In genomic region chr3:96551203-96551602, GRCm38 (mm10) we compare ENCODE assay signal across 8 mouse cellular contexts. TPM values are rescaled to one million over a fixed set of nuclear protein-coding genes. Genes with fewer than 3 reads are reported as not detected.
A peak's percentile ranks its signal among the peaks of the same experiment; 100 is the strongest.
DNase-seq lines count a peak whose midpoint lies in the region; ATAC-seq and TF ChIP-seq lines count a peak whose summit lies in the region.

No protein-coding gene starts in this region.

- in situ Hi-C loops in ES-E14 (cut with MboI; ENCODE audit: low sequenced_read_pairs in 2 of 2, unreplicated experiment in 2 of 2), result no loop called here

- TF ChIP-seq POLR2A in limb, embryonic 14.5 days (IDR thresholded peaks at IDR 0.05; ENCODE audit: borderline replicate concordance, extremely low read depth, insufficient read depth, insufficient read length), result no peak

- H3K4me2 ChIP-seq in heart, embryonic 15.5 days, result no peak overlapping the region
- no peak overlapping the region for H3K4me2 ChIP-seq in limb, embryonic 14.5 days (replicated peaks; ENCODE audit: low read depth, low read length, severe bottlenecking)

- WGBS in heart, embryonic 15.5 days, result 15% methylated on average over 8 of the region's 8 CpGs
- WGBS in limb, embryonic 14.5 days, result 18% methylated on average over 8 of the region's 8 CpGs

- H3K4me1 ChIP-seq in ES-E14 (ENCODE audit: control insufficient read depth in 2 of 2, insufficient read depth in 2 of 2, low read length in 2 of 2, poor library complexity in 1 of 2), result peaks cover 2 to 13% of the 10 kb centered on the region in 2 experiments
- H3K4me1 ChIP-seq in heart, embryonic 15.5 days (replicated peaks), result peaks cover 55% of the 10 kb centered on the region
- H3K4me1 ChIP-seq in limb, embryonic 14.5 days (ENCODE audit: control insufficient read depth, insufficient read depth, low read length), result peaks cover 11% of the 10 kb centered on the region

- H3K4me3 ChIP-seq in layer of hippocampus, adult 2 months, result no peak overlapping the region
- H3K4me3 ChIP-seq in ES-E14 (ENCODE audit: insufficient read depth in 1 of 2, low read depth in 1 of 2, low read length in 2 of 2, poor library complexity in 1 of 2, severe bottlenecking in 1 of 2), result no peak overlapping the region
- H3K4me3 ChIP-seq in heart, embryonic 15.5 days, result no peak overlapping the region
- no peak overlapping the region for H3K4me3 ChIP-seq in limb, embryonic 14.5 days (replicated peaks; ENCODE audit: low read length)

- no peaks in the 10 kb centered on the region for H3K36me3 ChIP-seq in ES-E14 (ENCODE audit: control insufficient read depth, insufficient read depth, low read length, poor library complexity, severe bottlenecking)
- H3K36me3 ChIP-seq in heart, embryonic 15.5 days, result no peaks in the 10 kb centered on the region
- no peaks in the 10 kb centered on the region for H3K36me3 ChIP-seq in limb, embryonic 14.5 days (ENCODE audit: control insufficient read depth, insufficient read depth, low read length)

- H3K27ac ChIP-seq in layer of hippocampus, adult 2 months, result peak overlapping the region; percentile 25; the same call in 1 of the 2 replicates
- no peak overlapping the region for H3K27ac ChIP-seq in ES-E14 (ENCODE audit: insufficient read depth, low read depth, low read length, poor library complexity, severe bottlenecking)
- H3K27ac ChIP-seq in heart, embryonic 15.5 days, result peak overlapping the region; percentile 29
- no peak overlapping the region for H3K27ac ChIP-seq in limb, embryonic 14.5 days (replicated peaks; ENCODE audit: low read depth, low read length)

- ATAC-seq in heart, embryonic 15.5 days (replicated peaks; ENCODE audit: insufficient number of reproducible peaks, insufficient read depth, low FRiP score, low read depth), result no peak
- no peak for ATAC-seq in limb, embryonic 14.5 days (ENCODE audit: low FRiP score, low read depth)

- peak; percentile 83 for TF ChIP-seq CTCF in layer of hippocampus, adult 2 months (conservative IDR thresholded peaks at IDR 0.05)

- H3K9ac ChIP-seq in ES-E14 (ENCODE audit: insufficient read depth, low read depth, low read length, poor library complexity, severe bottlenecking), result no peak overlapping the region
- no peak overlapping the region; the same call in 1 of the 2 replicates for H3K9ac ChIP-seq in heart, embryonic 15.5 days
- H3K9ac ChIP-seq in limb, embryonic 14.5 days (ENCODE audit: low read depth, low read length, severe bottlenecking), result peak overlapping the region; percentile 9; the same call in 1 of the 2 replicates

- peak in 1 of 2 experiments; percentile 51 for DNase-seq in layer of hippocampus, adult 2 months (ENCODE audit: low spot score in 2 of 2)
- DNase-seq in layer of hippocampus, adult 9-11 months, result no peak
- no peak for DNase-seq in ES-E14 (ENCODE audit: low read depth, low spot score)
- DNase-seq in brain, adult 2 months (ENCODE audit: low read depth, low spot score), result peak; percentile 79
- peak; percentile 78 for DNase-seq in limb, embryonic 14.5 days (ENCODE audit: low spot score)
- peak; percentile 58 for DNase-seq in right cerebral cortex, postnatal 14 days
- no peak for DNase-seq in layer of hippocampus, adult 9-10 months (ENCODE audit: low spot score)

- H3K27me3 ChIP-seq in heart, embryonic 15.5 days, result no peaks in the 10 kb centered on the region
- no peaks in the 10 kb centered on the region for H3K27me3 ChIP-seq in limb, embryonic 14.5 days (ENCODE audit: control insufficient read depth, insufficient read depth, low read length)

- no peaks in the 10 kb centered on the region for H3K9me3 ChIP-seq in ES-E14 (ENCODE audit: control insufficient read depth, insufficient read depth, low read depth, low read length)
- H3K9me3 ChIP-seq in heart, embryonic 15.5 days (replicated peaks), result no peaks in the 10 kb centered on the region
- H3K9me3 ChIP-seq in limb, embryonic 14.5 days (ENCODE audit: control insufficient read depth, low read length), result no peaks in the 10 kb centered on the region

TF ChIP-seq in ES-E14, 5 proteins besides CTCF, POLR2A, EP300 and RAD21:
- TF ChIP-seq ZC3H11A (IDR thresholded peaks at IDR 0.05; ENCODE audit: borderline replicate concordance, low read depth, low read length), result 0 out of 2 replicates have a peak, but pooled peaks have one; percentile 49
- TF ChIP-seq MAFK (IDR thresholded peaks at IDR 0.05; ENCODE audit: insufficient read depth, low read depth, low read length), result no peak
- TF ChIP-seq HCFC1 (IDR thresholded peaks at IDR 0.05; ENCODE audit: borderline replicate concordance, insufficient read depth, low read length), result no peak

RNA-seq across cellular contexts. Expression of gene Txnip, which starts 6.6 kb away (rescaled TPM):
- 10 to 100 TPM; 22.6 to 36.4 TPM for total RNA-seq in layer of hippocampus, adult 2 months (2021)
- 128 and 161 TPM in 2 replicates for total RNA-seq in ES-E14 (2012; rRNA removed)
- polyA plus RNA-seq in heart, embryonic 15.5 days (2015; fragmentation: Nextera tagmentation; extraction: Ambion mirVana), result 206 and 208 TPM in 2 replicates
- polyA plus RNA-seq in limb, embryonic 14.5 days (2012; rRNA removed), result 211 and 272 TPM in 2 replicates
- polyA plus RNA-seq in limb, embryonic 14.5 days (2014; fragmentation: Nextera tagmentation; extraction: Ambion mirVana), result 167 and 172 TPM in 2 replicates

RNA-seq across cellular contexts. Expression of gene Gm16253, which starts 25.6 kb away (rescaled TPM):
- total RNA-seq in layer of hippocampus, adult 2 months (2021), result not detected
- total RNA-seq in ES-E14 (2012; rRNA removed), result 1.8 and 2.0 TPM in 2 replicates
- polyA plus RNA-seq in heart, embryonic 15.5 days (2015; fragmentation: Nextera tagmentation; extraction: Ambion mirVana), result 1.3 and 1.6 TPM in 2 replicates
- 0.19 TPM in 1 of 2 replicates, not detected in the other for polyA plus RNA-seq in limb, embryonic 14.5 days (2012; rRNA removed)
- polyA plus RNA-seq in limb, embryonic 14.5 days (2014; fragmentation: Nextera tagmentation; extraction: Ambion mirVana), result 0.37 and 1.3 TPM in 2 replicates

RNA-seq across cellular contexts. Expression of gene Hfe2, which starts 26.2 kb away (rescaled TPM):
- total RNA-seq in layer of hippocampus, adult 2 months (2021), result under 1 TPM in 1 of 2 experiments, not detected in 1; 0.23 TPM
- 1.0 and 1.2 TPM in 2 replicates for total RNA-seq in ES-E14 (2012; rRNA removed)
- polyA plus RNA-seq in heart, embryonic 15.5 days (2015; fragmentation: Nextera tagmentation; extraction: Ambion mirVana), result 7.9 and 8.0 TPM in 2 replicates
- polyA plus RNA-seq in limb, embryonic 14.5 days (2012; rRNA removed), result 21.4 and 26.7 TPM in 2 replicates
- polyA plus RNA-seq in limb, embryonic 14.5 days (2014; fragmentation: Nextera tagmentation; extraction: Ambion mirVana), result 14.6 and 20.5 TPM in 2 replicates

RNA-seq across cellular contexts. Expression of gene Polr3gl, which starts 42.8 kb away (rescaled TPM):
- 10 to 100 TPM; 32.1 to 34.4 TPM for total RNA-seq in layer of hippocampus, adult 2 months (2021)
- total RNA-seq in ES-E14 (2012; rRNA removed), result 5.7 and 8.1 TPM in 2 replicates
- polyA plus RNA-seq in heart, embryonic 15.5 days (2015; fragmentation: Nextera tagmentation; extraction: Ambion mirVana), result 34.8 and 38.3 TPM in 2 replicates
- polyA plus RNA-seq in limb, embryonic 14.5 days (2012; rRNA removed), result 36.5 and 51.7 TPM in 2 replicates
- 11.9 and 15.3 TPM in 2 replicates for polyA plus RNA-seq in limb, embryonic 14.5 days (2014; fragmentation: Nextera tagmentation; extraction: Ambion mirVana)

RNA-seq across cellular contexts. Expression of gene Ankrd34a, which starts 45.2 kb away (rescaled TPM):
- total RNA-seq in layer of hippocampus, adult 2 months (2021), result 10 to 100 TPM; 55.2 to 56.7 TPM
- 0.67 and 1.1 TPM in 2 replicates for total RNA-seq in ES-E14 (2012; rRNA removed)
- polyA plus RNA-seq in heart, embryonic 15.5 days (2015; fragmentation: Nextera tagmentation; extraction: Ambion mirVana), result 6.7 TPM in 2 replicates
- 1.8 and 2.7 TPM in 2 replicates for polyA plus RNA-seq in limb, embryonic 14.5 days (2012; rRNA removed)
- 2.7 TPM in 2 replicates for polyA plus RNA-seq in limb, embryonic 14.5 days (2014; fragmentation: Nextera tagmentation; extraction: Ambion mirVana)

Comparison
In these comparisons a context has a peak if more than half of its experiments do, and no peak if none do; other contexts are left out.
1. DNase-seq: peak in brain, adult 2 months (single experiment), limb, embryonic 14.5 days (single experiment) and right cerebral cortex, postnatal 14 days (single experiment); none in layer of hippocampus, adult 9-11 months (single experiment), ES-E14 (single experiment) and layer of hippocampus, adult 9-10 months (single experiment).
2. H3K27ac ChIP-seq: peak in layer of hippocampus, adult 2 months (single experiment) and heart, embryonic 15.5 days (single experiment); none in ES-E14 (single experiment) and limb, embryonic 14.5 days (single experiment).